ENCODE assay signal across 10 mouse cellular contexts in the genomic region with DNA sequence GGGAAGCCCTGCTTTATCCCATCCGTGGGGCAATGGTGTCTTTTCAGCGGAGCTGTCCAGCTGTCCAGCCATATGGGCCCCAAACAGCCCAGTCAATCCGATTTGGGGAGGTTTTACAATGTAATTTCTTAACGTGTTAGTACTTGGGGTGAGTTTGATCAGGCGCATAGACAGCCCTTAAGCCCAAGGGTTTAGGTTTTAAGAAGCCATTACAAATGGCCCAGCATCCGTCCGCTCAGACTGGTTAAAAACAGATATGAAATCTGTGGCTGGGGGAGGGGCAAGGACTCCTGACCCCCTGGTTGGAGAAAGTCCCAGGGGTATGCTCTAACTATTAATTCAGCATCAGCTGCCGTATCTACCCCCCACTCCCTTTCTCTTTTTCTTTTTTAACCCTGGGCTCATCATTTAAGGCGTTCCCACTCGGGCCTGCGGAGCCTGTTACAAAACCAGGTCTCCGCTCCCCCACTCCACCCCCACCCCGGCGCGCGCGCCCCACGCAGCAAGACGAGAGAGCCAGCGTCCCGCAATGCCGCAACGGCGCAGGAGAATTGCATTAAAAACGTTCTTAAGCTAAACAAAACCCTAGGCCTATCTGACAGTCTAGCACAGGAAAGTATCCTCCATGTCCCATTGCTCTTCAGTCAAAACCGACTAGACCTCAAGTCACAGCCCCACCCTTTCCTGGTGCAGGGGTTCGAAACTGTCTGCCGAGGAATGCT.
DNase-seq lines count a peak whose midpoint lies in the region; ATAC-seq lines count a peak whose summit lies in the region.
"Had no signal": no experiment of that assay in that cellular context is flagged by ENCODE, and none has a peak within 500 bp of the region (broad histone marks: within the 10 kb centered on the region; RNA-seq: fewer than 3 reads in every experiment).

No protein-coding gene starts in this region.

- H3K27ac ChIP-seq in hindbrain, embryonic 10.5 days, result peak overlapping the region; percentile 94
- peak overlapping the region; percentile 100 for H3K27ac ChIP-seq in midbrain, embryonic 15.5 days

- peak overlapping the region; percentile 95 for H3K4me2 ChIP-seq in midbrain, embryonic 15.5 days

- peaks cover 98% of the 10 kb centered on the region for H3K27me3 ChIP-seq in hindbrain, embryonic 10.5 days (ENCODE audit: insufficient read depth, poor library complexity, severe bottlenecking)
- H3K27me3 ChIP-seq in midbrain, embryonic 15.5 days (replicated peaks), result no peaks in the 10 kb centered on the region

- peaks cover 76% of the 10 kb centered on the region for H3K4me1 ChIP-seq in hindbrain, embryonic 10.5 days (replicated peaks)
- H3K4me1 ChIP-seq in midbrain, embryonic 15.5 days, result peaks cover 50% of the 10 kb centered on the region

- ATAC-seq in midbrain, embryonic 15.5 days (replicated peaks), result no peak
- ATAC-seq in frontal cortex, adult (ENCODE audit: low TSS enrichment), result no peak

- DNase-seq in brain, adult 2 months (ENCODE audit: low read depth, low spot score), result peak; percentile 72
- DNase-seq in cerebellum, postnatal 25 days, result peak; percentile 63 to 75
- DNase-seq in hindbrain, embryonic 10.5 days (ENCODE audit: low spot score), result peak; percentile 51
- no peak for DNase-seq in yolk sac, embryonic 10.5 days (ENCODE audit: low spot score)
- DNase-seq in kidney, adult 11 months, result no peak
- no peak for DNase-seq in kidney, adult 9 months
- DNase-seq: kidney, adult 18-20 months; thymus, postnatal 36 days had no signal

- peak overlapping the region; percentile 66 for H3K4me3 ChIP-seq in hindbrain, embryonic 10.5 days
- peak overlapping the region; percentile 86 for H3K4me3 ChIP-seq in midbrain, embryonic 15.5 days

- H3K9ac ChIP-seq in midbrain, embryonic 15.5 days, result peak overlapping the region; percentile 77

- H3K36me3 ChIP-seq in hindbrain, embryonic 10.5 days, result 0 out of 2 replicates have a peak, but pooled peaks cover 2% of the 10 kb centered on the region
- H3K36me3 ChIP-seq in midbrain, embryonic 15.5 days (replicated peaks), result no peaks in the 10 kb centered on the region

- H3K9me3 ChIP-seq in hindbrain, embryonic 10.5 days, result no peaks in the 10 kb centered on the region
- H3K9me3 ChIP-seq in midbrain, embryonic 15.5 days, result no peaks in the 10 kb centered on the region

- WGBS in hindbrain, embryonic 10.5 days, result 4% methylated on average over 28 of the region's 28 CpGs
- 2% methylated on average over 28 of the region's 28 CpGs for WGBS in midbrain, embryonic 15.5 days

Comparison
In these comparisons a context has a peak if more than half of its experiments do, and no peak if none do; other contexts are left out.
1. DNase-seq: peak in brain, adult 2 months (single experiment), cerebellum, postnatal 25 days (2 of 2) and hindbrain, embryonic 10.5 days (single experiment); none in yolk sac, embryonic 10.5 days (single experiment), kidney, adult 11 months (single experiment) and kidney, adult 9 months (single experiment).